Mouse (Mus musculus): Measurements from ENCODE around the gene Itpr2. TPM values are rescaled to one million over a fixed set of nuclear protein-coding genes. Genes with fewer than 3 reads are reported as not detected.

Gene Itpr2
- polyA plus RNA-seq, 1 experiment from 2014 or later: 7.6 TPM

- ATAC-seq (replicated peaks; ENCODE audit: low FRiP score, low TSS enrichment, low read depth): 0 out of 2 replicates have a peak, but pooled peaks have one; percentile 43
- 61% methylated on average over 8 of the region's 8 CpGs for WGBS
- no peak overlapping the region for H3K4me3 ChIP-seq (ENCODE audit: low read depth, low read length)
Measured at GRCm38 (mm10) chr6:146432218-146432865, 69.7 kb downstream of the Itpr2 start.

DNA sequence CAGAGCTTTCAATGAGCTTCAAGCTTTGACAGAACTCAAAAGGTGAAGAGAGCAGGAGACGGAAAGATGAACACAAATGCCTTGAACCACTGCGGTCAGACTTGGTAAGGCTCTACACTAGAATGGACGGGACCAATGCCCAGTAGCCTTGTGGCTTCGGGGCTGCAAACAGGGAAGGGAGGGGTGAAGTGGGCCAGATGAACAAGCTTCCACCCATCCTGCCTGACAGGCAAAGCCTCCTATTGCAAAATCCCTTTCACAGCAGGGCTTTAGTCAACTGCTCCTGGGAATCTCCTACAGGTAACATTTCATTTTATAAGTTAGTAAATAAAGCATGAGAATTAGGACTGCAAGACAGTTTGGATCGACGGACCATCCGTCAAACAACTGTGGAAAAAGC, 70.2 kb downstream of the Itpr2 start:
- no peaks in the 10 kb centered on the region for H3K9me3 ChIP-seq (ENCODE audit: control insufficient read depth, low read length)
- no peak overlapping the region for H3K4me3 ChIP-seq (ENCODE audit: low read depth, low read length)
- H3K27ac ChIP-seq (ENCODE audit: low read depth): no peak overlapping the region
- no peak overlapping the region for H3K9ac ChIP-seq (ENCODE audit: low read length)
- 0 out of 2 replicates have a peak, but pooled peaks cover 4% of the 10 kb centered on the region for H3K4me1 ChIP-seq (replicated peaks; ENCODE audit: control insufficient read depth, insufficient read depth, low read length)
- no peaks in the 10 kb centered on the region for H3K27me3 ChIP-seq (replicated peaks; ENCODE audit: control insufficient read depth, insufficient read depth, low read length)
- DNase-seq (ENCODE audit: low spot score) (no peak), ATAC-seq (replicated peaks; ENCODE audit: low FRiP score, low TSS enrichment, low read depth) (no peak)
- H3K36me3 ChIP-seq (ENCODE audit: control insufficient read depth, insufficient read depth, low read length): no peaks in the 10 kb centered on the region
- 76% methylated on average over 7 of the region's 7 CpGs for WGBS
- H3K4me2 ChIP-seq (ENCODE audit: low read length): no peak overlapping the region

More at GRCm38 (mm10) chr6:146432218-146432865, 69.7 kb downstream of the Itpr2 start:
- Histone ChIP-seq H3K4me2 (ENCODE audit: low read length) (no peak overlapping the region), H3K27me3 (replicated peaks; ENCODE audit: control insufficient read depth, insufficient read depth, low read length) (no peaks in the 10 kb centered on the region), H3K9me3 (ENCODE audit: control insufficient read depth, low read length) (no peaks in the 10 kb centered on the region), H3K36me3 (ENCODE audit: control insufficient read depth, insufficient read depth, low read length) (no peaks in the 10 kb centered on the region), H3K9ac (ENCODE audit: low read length) (no peak overlapping the region), H3K4me1 (replicated peaks; ENCODE audit: control insufficient read depth, insufficient read depth, low read length) (0 out of 2 replicates have a peak, but pooled peaks cover 4% of the 10 kb centered on the region), H3K27ac (ENCODE audit: low read depth) (no peak overlapping the region)
- DNase-seq (ENCODE audit: low spot score): no peak

DNA sequence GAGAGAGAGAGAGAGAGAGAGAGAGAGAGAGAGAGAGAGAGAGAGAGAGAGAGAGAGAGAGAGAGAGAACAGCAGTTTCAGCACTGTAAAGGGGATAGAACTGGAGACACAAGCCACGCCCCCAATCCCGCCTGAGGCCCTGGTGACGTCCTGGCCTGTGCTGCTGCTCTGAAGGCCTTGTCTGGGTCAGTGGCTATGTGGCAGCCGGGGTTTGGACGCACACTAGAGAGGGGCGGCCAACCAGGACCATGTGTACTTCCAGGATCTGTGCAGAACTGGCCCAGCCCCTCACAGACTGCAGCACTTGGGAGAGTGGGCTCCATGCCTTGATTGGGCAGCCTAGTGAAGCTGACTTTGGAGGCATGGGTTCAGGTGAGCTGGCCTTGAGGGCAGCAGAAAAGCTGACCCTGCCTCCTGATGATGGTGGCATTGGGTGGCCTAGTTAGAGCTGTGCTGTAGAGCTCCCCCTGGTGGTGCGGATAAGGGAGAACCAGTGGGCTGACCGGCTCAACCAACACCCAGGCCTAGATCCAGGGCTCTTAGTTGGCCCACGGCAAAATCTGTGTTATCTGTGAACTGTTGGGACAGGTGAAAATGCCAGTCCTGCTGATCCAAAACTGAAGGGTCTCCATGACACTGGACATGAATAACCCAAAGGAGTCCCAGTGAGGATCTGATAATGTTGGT, 72.2 kb downstream of the Itpr2 start:
- Histone ChIP-seq H3K9me3 (ENCODE audit: control insufficient read depth, low read length) (no peaks in the 10 kb centered on the region), H3K4me2 (ENCODE audit: low read length) (no peak overlapping the region), H3K4me1 (replicated peaks; ENCODE audit: control insufficient read depth, insufficient read depth, low read length) (0 out of 2 replicates have a peak, but pooled peaks cover 4% of the 10 kb centered on the region), H3K36me3 (ENCODE audit: control insufficient read depth, insufficient read depth, low read length) (no peaks in the 10 kb centered on the region), H3K4me3 (ENCODE audit: low read depth, low read length) (no peak overlapping the region), H3K27ac (ENCODE audit: low read depth) (no peak overlapping the region), H3K9ac (ENCODE audit: low read length) (no peak overlapping the region), H3K27me3 (replicated peaks; ENCODE audit: control insufficient read depth, insufficient read depth, low read length) (no peaks in the 10 kb centered on the region)
- DNase-seq (ENCODE audit: low spot score) (no peak), ATAC-seq (replicated peaks; ENCODE audit: low FRiP score, low TSS enrichment, low read depth) (no peak; the same call in 1 of the 2 replicates)
- WGBS: 53% methylated on average over 9 of the region's 9 CpGs

GRCm38 (mm10) chr6:146424778-146425177, 77.2 kb downstream of the Itpr2 start:
- no peak overlapping the region for H3K4me3 ChIP-seq (ENCODE audit: low read depth, low read length)
- H3K4me1 ChIP-seq (replicated peaks; ENCODE audit: control insufficient read depth, insufficient read depth, low read length): no peaks in the 10 kb centered on the region
- 62% methylated on average over 3 of the region's 3 CpGs for WGBS
- no peak overlapping the region for H3K4me2 ChIP-seq (ENCODE audit: low read length)
- ATAC-seq (replicated peaks; ENCODE audit: low FRiP score, low TSS enrichment, low read depth) (no peak), DNase-seq (ENCODE audit: low spot score) (no peak)
- H3K9me3 ChIP-seq (ENCODE audit: control insufficient read depth, low read length): no peaks in the 10 kb centered on the region
- H3K27ac ChIP-seq (ENCODE audit: low read depth): no peak overlapping the region
- no peak overlapping the region for H3K9ac ChIP-seq (ENCODE audit: low read length)
- H3K36me3 ChIP-seq (ENCODE audit: control insufficient read depth, insufficient read depth, low read length): no peaks in the 10 kb centered on the region
- H3K27me3 ChIP-seq (replicated peaks; ENCODE audit: control insufficient read depth, insufficient read depth, low read length): no peaks in the 10 kb centered on the region

DNA sequence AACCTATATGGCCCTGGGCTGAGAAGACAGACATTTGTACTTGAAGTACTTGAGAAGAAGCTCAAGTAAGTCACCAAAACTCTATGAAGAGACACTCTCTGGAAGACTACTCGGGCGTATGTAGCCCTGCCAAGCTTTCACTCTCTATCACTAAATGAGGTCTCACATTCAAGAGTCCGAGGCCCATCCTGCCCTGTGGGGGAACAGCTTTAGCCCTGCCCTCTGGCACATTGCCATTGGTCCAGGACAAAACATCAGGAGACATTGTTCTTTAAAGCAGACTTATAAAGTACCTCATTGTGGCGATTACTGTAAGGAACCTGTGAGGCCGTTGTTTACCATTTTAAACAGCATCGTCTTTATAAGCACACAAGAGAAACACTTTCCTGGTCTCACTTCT, 77.7 kb downstream of the Itpr2 start:
- no peak overlapping the region for H3K4me2 ChIP-seq (ENCODE audit: low read length)
- no peaks in the 10 kb centered on the region for H3K27me3 ChIP-seq (replicated peaks; ENCODE audit: control insufficient read depth, insufficient read depth, low read length)
- DNase-seq (ENCODE audit: low spot score): no peak
- no peak overlapping the region for H3K9ac ChIP-seq (ENCODE audit: low read length)
- no peak overlapping the region for H3K4me3 ChIP-seq (ENCODE audit: low read depth, low read length)
- no peak overlapping the region for H3K27ac ChIP-seq (ENCODE audit: low read depth)
- H3K4me1 ChIP-seq (replicated peaks; ENCODE audit: control insufficient read depth, insufficient read depth, low read length): no peaks in the 10 kb centered on the region
- 84% methylated on average over 6 of the region's 6 CpGs for WGBS
- no peaks in the 10 kb centered on the region for H3K9me3 ChIP-seq (ENCODE audit: control insufficient read depth, low read length)
- H3K36me3 ChIP-seq (ENCODE audit: control insufficient read depth, insufficient read depth, low read length): no peaks in the 10 kb centered on the region
- no peak for ATAC-seq (replicated peaks; ENCODE audit: low FRiP score, low TSS enrichment, low read depth)

GRCm38 (mm10) chr6:146420718-146421117, 81.3 kb downstream of the Itpr2 start:
- 43% methylated on average over 6 of the region's 6 CpGs for WGBS
- H3K4me1 ChIP-seq (replicated peaks; ENCODE audit: control insufficient read depth, insufficient read depth, low read length): no peaks in the 10 kb centered on the region
- ATAC-seq (replicated peaks; ENCODE audit: low FRiP score, low TSS enrichment, low read depth) (no peak), DNase-seq (ENCODE audit: low spot score) (no peak)
- H3K36me3 ChIP-seq (ENCODE audit: control insufficient read depth, insufficient read depth, low read length): no peaks in the 10 kb centered on the region
- H3K27me3 ChIP-seq (replicated peaks; ENCODE audit: control insufficient read depth, insufficient read depth, low read length): no peaks in the 10 kb centered on the region
- no peak overlapping the region for H3K4me2 ChIP-seq (ENCODE audit: low read length)
- no peak overlapping the region for H3K4me3 ChIP-seq (ENCODE audit: low read depth, low read length)
- H3K9me3 ChIP-seq (ENCODE audit: control insufficient read depth, low read length): no peaks in the 10 kb centered on the region
- H3K9ac ChIP-seq (ENCODE audit: low read length): no peak overlapping the region
- H3K27ac ChIP-seq (ENCODE audit: low read depth): no peak overlapping the region

DNA sequence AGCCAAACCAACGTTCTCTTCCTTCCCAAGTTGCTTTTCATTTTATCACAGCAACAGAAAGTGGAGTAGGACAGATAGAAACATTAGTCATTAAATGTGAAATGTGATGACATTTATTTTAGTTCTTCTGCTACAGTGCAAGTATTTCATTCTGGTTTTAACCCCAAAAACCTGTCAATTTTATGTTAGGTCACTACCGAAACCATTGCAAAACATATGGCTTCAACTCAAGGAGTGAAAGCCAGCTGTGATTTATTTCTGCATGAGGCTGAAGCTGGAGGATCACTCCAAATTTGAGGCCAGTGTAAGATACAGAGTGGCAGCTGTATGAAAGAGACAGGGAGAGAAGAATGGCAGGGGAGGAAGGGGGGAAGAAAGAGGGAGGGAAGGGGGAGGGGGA, 85.6 kb downstream of the Itpr2 start:
- Histone ChIP-seq H3K4me3 (ENCODE audit: low read depth, low read length) (no peak overlapping the region), H3K27ac (ENCODE audit: low read depth) (no peak overlapping the region), H3K9me3 (ENCODE audit: control insufficient read depth, low read length) (no peaks in the 10 kb centered on the region), H3K4me1 (replicated peaks; ENCODE audit: control insufficient read depth, insufficient read depth, low read length) (no peaks in the 10 kb centered on the region), H3K4me2 (ENCODE audit: low read length) (no peak overlapping the region), H3K36me3 (ENCODE audit: control insufficient read depth, insufficient read depth, low read length) (no peaks in the 10 kb centered on the region), H3K9ac (ENCODE audit: low read length) (no peak overlapping the region), H3K27me3 (replicated peaks; ENCODE audit: control insufficient read depth, insufficient read depth, low read length) (no peaks in the 10 kb centered on the region)
- 83% methylated on average over 2 of the region's 2 CpGs for WGBS
- no peak for DNase-seq (ENCODE audit: low spot score)
- no peak for ATAC-seq (replicated peaks; ENCODE audit: low FRiP score, low TSS enrichment, low read depth)

DNA sequence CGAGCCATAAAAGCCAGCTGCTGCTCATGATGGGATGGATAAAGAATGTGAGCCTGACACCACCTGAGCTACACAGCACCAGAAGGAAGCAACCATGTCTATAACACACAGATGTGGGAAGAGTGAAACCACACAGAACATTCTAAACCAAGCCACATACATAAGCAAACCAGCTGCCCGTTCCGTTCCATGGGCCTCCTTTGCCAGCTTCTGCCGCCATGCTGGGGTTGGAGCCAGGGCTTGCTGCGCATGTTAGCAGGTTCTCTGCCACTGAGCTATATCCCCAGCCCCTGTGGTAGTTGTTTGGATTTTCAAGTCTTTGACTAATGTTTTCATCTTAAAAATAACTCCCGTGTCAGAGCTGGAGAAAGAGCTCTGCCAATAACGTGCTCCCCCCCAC, 87.9 kb downstream of the Itpr2 start:
- no peaks in the 10 kb centered on the region for H3K4me1 ChIP-seq (replicated peaks; ENCODE audit: control insufficient read depth, insufficient read depth, low read length)
- H3K36me3 ChIP-seq (ENCODE audit: control insufficient read depth, insufficient read depth, low read length): no peaks in the 10 kb centered on the region
- H3K4me2 ChIP-seq (ENCODE audit: low read length): no peak overlapping the region
- no peaks in the 10 kb centered on the region for H3K9me3 ChIP-seq (ENCODE audit: control insufficient read depth, low read length)
- no peak overlapping the region for H3K27ac ChIP-seq (ENCODE audit: low read depth)
- ATAC-seq (replicated peaks; ENCODE audit: low FRiP score, low TSS enrichment, low read depth): no peak
- WGBS: 57% methylated on average over 7 of the region's 7 CpGs
- H3K4me3 ChIP-seq (ENCODE audit: low read depth, low read length): no peak overlapping the region
- DNase-seq (ENCODE audit: low spot score): no peak
- no peaks in the 10 kb centered on the region for H3K27me3 ChIP-seq (replicated peaks; ENCODE audit: control insufficient read depth, insufficient read depth, low read length)
- H3K9ac ChIP-seq (ENCODE audit: low read length): no peak overlapping the region

Measured in intestine, embryonic 14.5 days (tissue).